Mouse (Mus musculus) MEL-GATA-1-ER (cell line): Measurements from ENCODE around the gene Slc4a4.

Experiments
- DNase-seq: peaks from one replicate; pipeline ENCODE4 v3.0.0-alpha.2; 2012; ENCODE audit warnings: low read depth; ENCODE audit errors: extremely low read depth

The Slc4a4 gene

DNA sequence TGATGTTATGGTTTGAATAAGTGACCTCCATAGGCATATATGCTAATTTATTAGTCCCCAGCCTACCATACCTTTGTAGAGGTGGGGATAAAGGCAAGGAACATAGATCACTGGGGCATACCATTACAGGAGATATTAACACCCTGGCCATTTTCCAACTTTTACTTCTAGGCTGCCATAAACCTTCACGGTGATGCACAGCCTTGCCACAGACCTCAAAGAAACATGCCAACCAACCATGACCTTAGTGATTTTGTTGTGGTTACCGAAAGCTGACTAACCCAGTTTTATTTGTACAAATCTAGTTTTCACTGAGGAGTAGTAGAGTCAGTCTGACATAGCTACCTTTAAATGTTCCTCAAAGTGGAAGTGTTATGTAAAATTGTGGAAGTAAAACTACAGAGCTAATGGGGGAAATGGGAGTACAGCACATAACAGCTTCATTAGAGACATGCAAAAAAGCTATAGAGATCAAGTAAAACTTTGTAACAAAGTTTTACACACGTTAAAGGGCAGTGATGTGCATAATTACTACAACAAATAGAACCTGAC, 393.8 kb downstream of the Slc4a4 start:
- no peak for DNase-seq
